Mouse (Mus musculus) embryonic facial prominence, embryonic 15.5 days (tissue): ENCODE data around the gene Bpgm. TPM values are rescaled to one million over a fixed set of nuclear protein-coding genes. Genes with fewer than 3 reads are reported as not detected.

Experiments
- ATAC-seq: fragments of 200-750 bp; cut with Nextera tagmentation; 2 replicates; pipeline ENCODE4 v1.8.0; 2017; ENCODE audit warnings: low read depth, moderate TSS enrichment; ENCODE audit not compliant: insufficient number of reproducible peaks, low FRiP score, low TSS enrichment
- H3K27ac ChIP-seq: fragments of 300-500 bp; sonication (generic); replicated peaks from 2 replicates; pipeline ENCODE4 v1.5.1; 2015; ENCODE audit warnings: mild to moderate bottlenecking, inconsistent platforms
- H3K27me3 ChIP-seq: fragments of 300-500 bp; sonication (generic); 2 replicates; pipeline ENCODE4 v1.6.1; 2015; ENCODE audit warnings: inconsistent platforms
- H3K36me3 ChIP-seq: fragments of 300-500 bp; sonication (generic); 2 replicates; pipeline ENCODE4 v1.6.1; 2015; ENCODE audit warnings: mild to moderate bottlenecking, inconsistent platforms
- H3K4me1 ChIP-seq: fragments of 300-500 bp; sonication (generic); 2 replicates; pipeline ENCODE4 v1.6.1; 2015; ENCODE audit warnings: inconsistent platforms
- H3K4me2 ChIP-seq: fragments of 300-500 bp; sonication (generic); replicated peaks from 2 replicates; pipeline ENCODE4 v1.6.1; 2015; ENCODE audit warnings: mild to moderate bottlenecking, inconsistent platforms
- H3K4me3 ChIP-seq: fragments of 300-500 bp; sonication (generic); replicated peaks from 2 replicates; pipeline ENCODE4 v1.5.1; 2015; ENCODE audit warnings: mild to moderate bottlenecking, inconsistent platforms
- H3K9ac ChIP-seq: fragments of 300-500 bp; sonication (generic); 2 replicates; pipeline ENCODE4 v1.6.1; 2015; ENCODE audit warnings: inconsistent platforms
- H3K9me3 ChIP-seq: fragments of 300-500 bp; sonication (generic); replicated peaks from 2 replicates; pipeline ENCODE4 v1.6.1; 2016; ENCODE audit warnings: inconsistent platforms
- WGBS: fragments of 180-500 bp; shearing (Covaris S2); methylation state at CpG from one replicate; pipeline ENCODE4 v1.1.7; 2015; 5-methylcytosine and 5-hydroxymethylcytosine counted together
- polyA plus RNA-seq: library from polyadenylated mRNA; unstranded; fragments of >200 nt; fragmentation: Nextera tagmentation; extraction: Ambion mirVana; gene quantifications from 2 replicates; pipeline ENCODE4 v1.2.1, GENCODE M21; 2015

Bpgm gene
- polyA plus RNA-seq, 1 experiment from 2014 or later: 42.4 TPM

DNA sequence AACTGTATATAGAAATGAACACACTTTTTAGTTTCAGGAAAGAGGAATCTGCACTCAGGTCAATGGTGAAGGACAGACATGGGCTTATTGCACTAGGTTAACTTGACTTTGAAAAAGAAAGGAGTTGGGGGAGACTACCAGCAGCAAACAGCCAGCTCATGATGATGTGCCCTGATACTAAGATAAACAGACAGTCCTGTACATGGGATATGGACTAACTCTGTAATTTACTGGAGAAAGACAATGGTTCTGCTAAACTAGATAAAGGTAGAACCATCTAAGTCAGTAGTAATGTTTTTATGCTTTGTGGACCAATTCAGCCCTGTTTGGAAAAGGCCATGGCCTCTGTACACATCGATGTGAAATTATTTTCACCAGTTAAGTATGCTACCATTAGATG, 2.7 kb upstream of the Bpgm start:
- peaks cover 12% of the 10 kb centered on the region; the same call in 1 of the 2 replicates for H3K4me1 ChIP-seq
- 86% methylated on average over 1 of the region's 1 CpGs for WGBS
- no peak overlapping the region for H3K9ac ChIP-seq
- no peak overlapping the region for H3K4me3 ChIP-seq
- ATAC-seq: no peak
- no peak overlapping the region for H3K4me2 ChIP-seq
- H3K27me3 ChIP-seq: no peaks in the 10 kb centered on the region
- H3K27ac ChIP-seq: no peak overlapping the region
- no peaks in the 10 kb centered on the region for H3K36me3 ChIP-seq
- no peaks in the 10 kb centered on the region for H3K9me3 ChIP-seq

DNA sequence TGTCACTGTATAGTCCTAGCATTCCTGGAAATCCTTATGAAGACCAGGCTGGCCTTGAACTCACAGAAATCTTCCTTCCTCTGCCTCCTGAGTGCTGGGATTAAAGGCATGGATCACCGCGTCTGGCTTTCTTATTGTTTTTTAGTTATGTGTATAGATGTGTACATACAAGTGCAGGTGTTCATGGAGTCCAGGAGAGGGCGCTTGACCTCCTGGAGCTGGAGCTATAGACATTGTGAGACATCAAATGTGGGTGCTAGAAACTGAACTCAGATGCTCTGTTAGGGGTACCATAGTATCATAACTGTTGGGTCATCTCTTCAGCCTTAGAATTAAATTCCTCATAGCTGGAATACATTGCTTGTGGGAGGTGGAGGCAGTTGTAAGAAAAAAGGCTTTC, 2.0 kb upstream of the Bpgm start:
- H3K36me3 ChIP-seq: no peaks in the 10 kb centered on the region
- H3K4me1 ChIP-seq: peaks cover 19% of the 10 kb centered on the region; the same call in 1 of the 2 replicates
- no peak overlapping the region for H3K4me3 ChIP-seq
- no peaks in the 10 kb centered on the region for H3K27me3 ChIP-seq
- no peak overlapping the region for H3K27ac ChIP-seq
- H3K9ac ChIP-seq: no peak overlapping the region
- no peak for ATAC-seq
- WGBS: 60% methylated on average over 3 of the region's 3 CpGs
- no peaks in the 10 kb centered on the region for H3K9me3 ChIP-seq
- H3K4me2 ChIP-seq: no peak overlapping the region

- Histone ChIP-seq H3K4me2 (peak overlapping the region; percentile 61), H3K4me3 (peak overlapping the region; percentile 67), H3K4me1 (peaks cover 22% of the 10 kb centered on the region), H3K27me3 (no peaks in the 10 kb centered on the region), H3K27ac (peak overlapping the region; percentile 60; the same call in 1 of the 2 replicates), H3K9me3 (no peaks in the 10 kb centered on the region), H3K36me3 (no peaks in the 10 kb centered on the region), H3K9ac (peak overlapping the region; percentile 42; the same call in 1 of the 2 replicates)
- ATAC-seq: no peak
- WGBS: 17% methylated on average over 6 of the region's 6 CpGs
Measured at GRCm38 (mm10) chr6:34475391-34475790, 616 bp upstream of the Bpgm start.

- H3K4me3 ChIP-seq: no peak overlapping the region
- no peaks in the 10 kb centered on the region for H3K36me3 ChIP-seq
- H3K27ac ChIP-seq: no peak overlapping the region
- 74% methylated on average over 7 of the region's 7 CpGs for WGBS
- no peak overlapping the region for H3K4me2 ChIP-seq
- ATAC-seq: no peak
- peaks cover 22% of the 10 kb centered on the region for H3K4me1 ChIP-seq
- no peaks in the 10 kb centered on the region for H3K27me3 ChIP-seq
- H3K9ac ChIP-seq: no peak overlapping the region
- no peaks in the 10 kb centered on the region for H3K9me3 ChIP-seq
Measured at GRCm38 (mm10) chr6:34478036-34478435, 2.0 kb downstream of the Bpgm start.

GRCm38 (mm10) chr6:34478677-34479360, 2.8 kb downstream of the Bpgm start:
- Histone ChIP-seq H3K36me3 (no peaks in the 10 kb centered on the region), H3K9me3 (no peaks in the 10 kb centered on the region), H3K27me3 (no peaks in the 10 kb centered on the region), H3K27ac (no peak overlapping the region), H3K9ac (no peak overlapping the region), H3K4me3 (no peak overlapping the region), H3K4me2 (no peak overlapping the region), H3K4me1 (peaks cover 22% of the 10 kb centered on the region)
- no peak for ATAC-seq
- 31% methylated on average over 6 of the region's 6 CpGs for WGBS

DNA sequence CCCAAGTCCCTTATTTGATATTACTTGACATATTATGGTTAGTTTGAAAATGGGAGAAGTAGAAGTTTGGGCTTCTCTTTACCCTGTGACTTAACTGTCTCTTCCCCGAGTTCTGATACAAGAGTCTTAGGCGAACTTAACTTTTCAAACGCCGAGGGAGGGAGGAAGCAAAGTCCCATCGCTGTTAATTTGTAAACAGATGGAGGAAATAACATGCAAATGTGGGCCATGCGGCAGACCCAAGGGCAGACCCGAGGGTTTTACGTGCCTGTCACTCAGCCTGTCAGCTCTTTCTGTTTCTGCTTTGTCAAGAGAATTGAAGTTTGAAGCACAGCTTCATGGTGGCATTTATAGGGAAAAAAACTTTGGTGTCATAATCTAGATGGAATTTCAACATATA, 3.5 kb downstream of the Bpgm start:
- no peak overlapping the region for H3K27ac ChIP-seq
- peaks cover 22% of the 10 kb centered on the region for H3K4me1 ChIP-seq
- no peaks in the 10 kb centered on the region for H3K9me3 ChIP-seq
- H3K27me3 ChIP-seq: no peaks in the 10 kb centered on the region
- no peak overlapping the region for H3K4me3 ChIP-seq
- H3K4me2 ChIP-seq: no peak overlapping the region
- H3K36me3 ChIP-seq: no peaks in the 10 kb centered on the region
- no peak for ATAC-seq
- no peak overlapping the region for H3K9ac ChIP-seq
- 21% methylated on average over 8 of the region's 8 CpGs for WGBS

GRCm38 (mm10) chr6:34480749-34481148, 4.7 kb downstream of the Bpgm start:
- Histone ChIP-seq H3K9me3 (no peaks in the 10 kb centered on the region), H3K36me3 (no peaks in the 10 kb centered on the region), H3K27me3 (no peaks in the 10 kb centered on the region)

GRCm38 (mm10) chr6:34481349-34481748, 5.3 kb downstream of the Bpgm start:
- Histone ChIP-seq H3K27ac (no peak overlapping the region), H3K36me3 (no peaks in the 10 kb centered on the region), H3K9me3 (no peaks in the 10 kb centered on the region), H3K4me2 (no peak overlapping the region), H3K4me3 (no peak overlapping the region), H3K9ac (no peak overlapping the region), H3K4me1 (peaks cover 25% of the 10 kb centered on the region), H3K27me3 (no peaks in the 10 kb centered on the region)
- WGBS: 71% methylated on average over 6 of the region's 6 CpGs
- ATAC-seq: no peak

More at GRCm38 (mm10) chr6:34480749-34481148, 4.7 kb downstream of the Bpgm start:
- ATAC-seq: no peak
- 44% methylated on average over 4 of the region's 4 CpGs for WGBS
- H3K4me1 ChIP-seq: peaks cover 24% of the 10 kb centered on the region
- no peak overlapping the region for H3K4me2 ChIP-seq
- no peak overlapping the region for H3K4me3 ChIP-seq
- no peak overlapping the region for H3K9ac ChIP-seq
- H3K27ac ChIP-seq: no peak overlapping the region

- H3K9me3 ChIP-seq: no peaks in the 10 kb centered on the region
- H3K4me2 ChIP-seq: no peak overlapping the region
- peaks cover 22% of the 10 kb centered on the region for H3K4me1 ChIP-seq
- H3K9ac ChIP-seq: no peak overlapping the region
- WGBS: 73% methylated on average over 4 of the region's 4 CpGs
- 0 out of 2 replicates have a peak, but pooled peaks cover 6% of the 10 kb centered on the region for H3K36me3 ChIP-seq
- H3K27me3 ChIP-seq: no peaks in the 10 kb centered on the region
- no peak overlapping the region for H3K4me3 ChIP-seq
- no peak for ATAC-seq
- H3K27ac ChIP-seq: no peak overlapping the region
Measured at GRCm38 (mm10) chr6:34482842-34483241, 6.8 kb downstream of the Bpgm start.

- no peak for ATAC-seq
- Histone ChIP-seq H3K4me1 (peaks cover 16% of the 10 kb centered on the region), H3K9me3 (no peaks in the 10 kb centered on the region), H3K27ac (no peak overlapping the region), H3K27me3 (no peaks in the 10 kb centered on the region), H3K4me2 (no peak overlapping the region), H3K4me3 (no peak overlapping the region), H3K36me3 (0 out of 2 replicates have a peak, but pooled peaks cover 8% of the 10 kb centered on the region), H3K9ac (no peak overlapping the region)
- WGBS: 86% methylated on average over 5 of the region's 5 CpGs
Measured at GRCm38 (mm10) chr6:34483390-34483789, 7.4 kb downstream of the Bpgm start.

DNA sequence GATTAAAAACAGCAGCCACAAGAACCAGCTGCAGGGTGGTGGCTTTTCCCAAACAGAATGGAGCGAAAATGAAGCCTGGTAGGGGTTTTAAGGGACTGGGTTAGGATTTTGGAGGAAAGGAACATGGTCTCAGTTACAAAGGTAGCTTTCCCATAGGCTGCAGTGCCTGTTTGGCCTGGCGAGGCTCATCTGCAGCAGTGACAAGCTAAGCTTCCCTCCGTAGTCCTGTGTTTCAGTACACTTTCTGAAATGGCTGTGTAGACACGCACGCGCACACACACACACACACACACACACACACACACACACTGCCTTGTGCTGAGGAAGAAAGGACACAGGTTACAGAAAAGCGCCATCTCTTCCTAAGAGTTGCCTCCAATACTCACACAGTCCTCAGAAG, 7.8 kb downstream of the Bpgm start:
- ATAC-seq: no peak
- Histone ChIP-seq H3K4me2 (no peak overlapping the region), H3K27me3 (no peaks in the 10 kb centered on the region), H3K4me3 (no peak overlapping the region), H3K9me3 (no peaks in the 10 kb centered on the region), H3K27ac (no peak overlapping the region), H3K4me1 (peaks cover 12% of the 10 kb centered on the region), H3K9ac (no peak overlapping the region), H3K36me3 (0 out of 2 replicates have a peak, but pooled peaks cover 8% of the 10 kb centered on the region)
- WGBS: 92% methylated on average over 7 of the region's 7 CpGs
